Mouse (Mus musculus) kidney, postnatal 0 days (tissue): ENCODE results near the gene Ephb1. TPM values are rescaled to one million over a fixed set of nuclear protein-coding genes. Genes with fewer than 3 reads are reported as not detected.

Source experiments
- ATAC-seq: fragments of 200-750 bp; cut with Nextera tagmentation; replicated peaks from 2 replicates; pipeline ENCODE4 v1.8.0; 2017; ENCODE audit warnings: low read depth, moderate number of reproducible peaks, moderate TSS enrichment, moderate library complexity; ENCODE audit not compliant: low FRiP score
- DNase-seq: peaks from one replicate; pipeline ENCODE4 v3.0.0-alpha.2; 2016; ENCODE audit warnings: low spot score
- H3K27ac ChIP-seq: fragments of 300-500 bp; sonication (generic); 2 replicates; pipeline ENCODE4 v1.5.1; 2014; ENCODE audit warnings: mild to moderate bottlenecking
- H3K27me3 ChIP-seq: fragments of 300-500 bp; sonication (generic); 2 replicates; pipeline ENCODE4 v1.6.1; 2014; ENCODE audit warnings: low read length, mixed read lengths; ENCODE audit not compliant: insufficient read depth
- H3K36me3 ChIP-seq: fragments of 300-500 bp; sonication (generic); 2 replicates; pipeline ENCODE4 v1.6.1; 2014; ENCODE audit warnings: low read length, mixed read lengths; ENCODE audit not compliant: insufficient read depth
- H3K4me1 ChIP-seq: fragments of 300-500 bp; sonication (generic); replicated peaks from 2 replicates; pipeline ENCODE4 v1.6.1; 2014; ENCODE audit warnings: antibody characterized with exemption, low read length, mixed read lengths; ENCODE audit not compliant: insufficient read depth
- H3K4me2 ChIP-seq: fragments of 300-500 bp; sonication (generic); 2 replicates; pipeline ENCODE4 v1.6.1; 2014; ENCODE audit warnings: mild to moderate bottlenecking, low read length, moderate library complexity, mixed read lengths
- H3K4me3 ChIP-seq: fragments of 300-500 bp; sonication (generic); replicated peaks from 2 replicates; pipeline ENCODE4 v1.5.1; 2014; ENCODE audit warnings: low read depth, low read length
- H3K9ac ChIP-seq: fragments of 300-500 bp; sonication (generic); 2 replicates; pipeline ENCODE4 v1.6.1; 2014; ENCODE audit warnings: low read depth, low read length
- H3K9me3 ChIP-seq: fragments of 300-500 bp; sonication (generic); replicated peaks from 2 replicates; pipeline ENCODE4 v1.6.1; 2016; ENCODE audit warnings: low read length, inconsistent platforms, mixed read lengths
- CTCF ChIP-seq: IDR thresholded peaks from 2 replicates; pipeline ENCODE4 v1.5.1; 2016; ENCODE audit warnings: antibody characterized with exemption, low read depth, mild to moderate bottlenecking, moderate library complexity
- WGBS: fragments of 180-500 bp; shearing (Covaris S2); extraction: QIAGEN DNeasy Blood & Tissue Kit; methylation state at CpG from one replicate; pipeline ENCODE4 v1.1.7; 2014; 5-methylcytosine and 5-hydroxymethylcytosine counted together
- polyA plus RNA-seq: library from polyadenylated mRNA; unstranded; fragments of >200 nt; fragmentation: Nextera tagmentation; extraction: Ambion mirVana; gene quantifications from 2 replicates; pipeline ENCODE4 v1.2.1, GENCODE M21; 2015

Gene Ephb1
- polyA plus RNA-seq, 1 experiment from 2014 or later: 4.2 TPM

DNA sequence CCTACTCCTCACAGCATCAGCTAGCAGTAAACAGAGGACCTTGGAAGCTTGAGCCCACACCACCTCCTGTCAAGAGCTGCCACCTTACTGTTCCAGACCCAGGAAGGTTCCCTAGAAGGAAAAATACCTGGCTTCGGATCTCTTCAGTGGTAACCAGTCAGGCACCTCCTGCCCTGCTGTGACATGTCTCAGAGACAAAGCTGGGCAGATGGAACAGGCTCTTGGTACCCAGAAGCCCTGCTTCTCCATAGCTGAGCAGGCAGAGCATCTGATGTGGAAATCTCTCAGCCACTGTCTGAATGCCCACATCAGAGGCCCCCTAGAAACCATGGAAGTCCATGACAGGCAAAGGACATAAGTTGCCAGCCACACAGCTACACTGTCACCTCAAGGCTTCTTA, 39.7 kb downstream of the Ephb1 start:
- Histone ChIP-seq H3K9ac (no peak overlapping the region), H3K27me3 (no peaks in the 10 kb centered on the region), H3K9me3 (no peaks in the 10 kb centered on the region), H3K4me3 (no peak overlapping the region), H3K4me2 (no peak overlapping the region), H3K36me3 (no peaks in the 10 kb centered on the region), H3K27ac (no peak overlapping the region), H3K4me1 (no peaks in the 10 kb centered on the region)
- ATAC-seq (no peak), DNase-seq (no peak)
- TF ChIP-seq CTCF: no peak
- 77% methylated on average over 1 of the region's 1 CpGs for WGBS

DNA sequence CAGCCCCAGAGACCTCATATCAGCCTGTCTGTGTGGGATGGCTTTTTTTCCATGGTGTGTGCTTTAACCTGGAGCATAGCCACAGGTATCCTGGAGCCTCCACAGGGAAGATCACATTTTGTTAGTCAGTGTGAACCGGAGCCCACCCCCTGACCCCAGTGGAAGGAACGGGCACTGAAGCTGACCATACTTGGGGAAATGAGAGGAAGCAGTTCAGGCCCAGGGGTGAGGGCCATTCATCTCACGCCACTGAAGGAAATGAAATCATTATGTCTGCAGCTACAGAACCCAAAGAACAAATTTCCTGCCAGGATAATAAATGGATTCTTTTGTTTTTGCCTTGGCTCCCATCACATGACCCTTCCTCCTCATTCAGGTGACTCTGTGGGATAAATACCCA, 44.1 kb downstream of the Ephb1 start:
- no peaks in the 10 kb centered on the region for H3K4me1 ChIP-seq
- WGBS: 43% methylated on average over 3 of the region's 3 CpGs
- no peak overlapping the region for H3K9ac ChIP-seq
- H3K4me2 ChIP-seq: no peak overlapping the region
- H3K9me3 ChIP-seq: no peaks in the 10 kb centered on the region
- no peaks in the 10 kb centered on the region for H3K27me3 ChIP-seq
- H3K27ac ChIP-seq: 0 out of 2 replicates have a peak overlapping the region, but pooled peaks have one; percentile 36
- DNase-seq: peak; percentile 27
- H3K36me3 ChIP-seq: no peaks in the 10 kb centered on the region
- TF ChIP-seq CTCF: no peak; the same call in 1 of the 2 replicates
- 0 out of 2 replicates have a peak, but pooled peaks have one; percentile 17 for ATAC-seq
- no peak overlapping the region for H3K4me3 ChIP-seq

DNA sequence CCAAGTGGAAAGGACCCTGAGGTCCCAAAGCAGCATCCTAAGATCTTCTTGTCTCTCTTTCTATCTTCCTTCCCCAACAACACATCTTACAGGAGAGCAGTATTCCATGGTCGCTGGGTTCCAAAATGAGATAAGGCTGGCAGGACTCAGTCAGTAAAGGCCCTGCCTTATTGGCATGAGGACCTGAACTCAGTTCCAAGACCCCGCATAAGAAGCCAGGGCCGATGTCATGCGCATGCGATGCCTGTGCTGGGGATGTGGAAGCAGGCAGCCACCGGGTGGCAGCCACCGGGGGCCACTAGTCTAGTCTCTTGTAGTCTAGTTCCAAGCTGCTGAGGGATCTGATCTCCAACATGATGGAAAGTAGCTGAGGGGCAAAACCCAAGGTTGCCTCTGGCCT, 45.2 kb downstream of the Ephb1 start:
- no peak overlapping the region for H3K9ac ChIP-seq
- H3K9me3 ChIP-seq: no peaks in the 10 kb centered on the region
- H3K27ac ChIP-seq: no peak overlapping the region
- no peak for TF ChIP-seq CTCF
- ATAC-seq (no peak), DNase-seq (no peak)
- no peaks in the 10 kb centered on the region for H3K27me3 ChIP-seq
- no peaks in the 10 kb centered on the region for H3K36me3 ChIP-seq
- WGBS: 88% methylated on average over 7 of the region's 7 CpGs
- H3K4me2 ChIP-seq: no peak overlapping the region
- no peak overlapping the region for H3K4me3 ChIP-seq
- no peaks in the 10 kb centered on the region for H3K4me1 ChIP-seq

DNA sequence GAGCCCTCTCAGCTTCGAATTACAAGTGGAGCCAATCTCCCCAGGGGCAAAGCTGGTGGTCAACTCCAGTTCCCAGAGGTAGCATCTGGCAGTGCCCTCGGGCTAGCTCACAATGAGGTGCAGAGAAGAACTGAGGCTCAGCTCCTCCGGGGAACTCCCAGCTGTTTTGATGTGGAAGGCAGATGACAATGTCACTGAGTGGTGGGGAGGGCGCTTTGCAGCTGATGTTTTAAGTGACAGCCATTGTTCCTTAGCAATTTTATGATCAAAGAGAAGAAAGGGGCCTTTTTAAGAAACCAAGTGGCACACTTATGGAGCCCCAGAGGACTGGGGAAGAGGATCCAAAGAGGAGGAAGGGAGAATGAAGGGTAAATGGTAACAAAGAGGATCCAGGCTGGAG, 46.8 kb downstream of the Ephb1 start:
- no peaks in the 10 kb centered on the region for H3K9me3 ChIP-seq
- H3K27ac ChIP-seq: 0 out of 2 replicates have a peak overlapping the region, but pooled peaks have one; percentile 27
- no peaks in the 10 kb centered on the region for H3K36me3 ChIP-seq
- H3K4me2 ChIP-seq: no peak overlapping the region
- TF ChIP-seq CTCF: no peak
- WGBS: 31% methylated on average over 4 of the region's 4 CpGs
- no peak for DNase-seq
- no peak overlapping the region for H3K4me3 ChIP-seq
- no peaks in the 10 kb centered on the region for H3K4me1 ChIP-seq
- no peaks in the 10 kb centered on the region for H3K27me3 ChIP-seq
- ATAC-seq: no peak
- H3K9ac ChIP-seq: no peak overlapping the region

DNA sequence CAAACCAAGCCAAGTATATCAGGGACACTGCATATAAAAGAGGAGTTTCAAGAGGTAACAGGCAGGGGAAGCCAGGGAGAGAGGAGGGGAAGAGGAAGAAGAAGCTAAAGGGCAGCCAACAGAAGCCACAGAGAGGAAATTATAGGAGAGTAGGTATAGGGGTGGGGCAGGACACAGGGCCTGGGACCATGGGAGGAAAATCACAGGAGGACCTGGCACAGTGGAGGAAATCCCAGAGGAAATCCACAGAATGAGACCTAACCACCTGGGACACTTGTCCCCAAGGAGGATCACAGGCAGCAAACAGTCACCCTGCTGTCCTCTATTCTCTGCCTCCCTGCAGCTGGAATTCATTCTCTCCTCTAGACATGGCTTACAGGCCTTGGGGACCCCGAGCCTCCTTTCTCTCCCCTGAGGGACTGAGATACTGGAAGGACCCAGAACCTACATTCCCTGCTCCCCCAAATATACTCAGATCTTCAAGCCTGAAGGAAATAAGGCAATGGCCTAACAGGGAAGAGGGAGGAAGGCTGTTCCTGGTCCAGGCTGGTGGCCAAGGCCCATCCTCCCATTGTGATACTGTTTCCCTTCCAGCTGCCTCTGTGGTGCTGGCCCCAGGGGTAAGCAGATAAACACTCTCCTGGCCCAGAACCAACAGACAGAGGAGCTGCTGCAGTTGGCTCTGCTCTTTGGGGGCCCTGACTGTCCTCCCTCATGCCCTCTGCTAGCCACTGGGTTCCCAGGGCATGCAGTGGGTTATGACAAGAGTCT, 47.7 kb downstream of the Ephb1 start:
- Histone ChIP-seq H3K4me3 (no peak overlapping the region), H3K27ac (peak overlapping the region; percentile 60; the same call in 1 of the 2 replicates), H3K4me1 (no peaks in the 10 kb centered on the region), H3K27me3 (no peaks in the 10 kb centered on the region), H3K9ac (no peak overlapping the region), H3K4me2 (no peak overlapping the region), H3K9me3 (no peaks in the 10 kb centered on the region), H3K36me3 (no peaks in the 10 kb centered on the region)
- 75% methylated on average over 1 of the region's 1 CpGs for WGBS
- peak; percentile 48 for DNase-seq
- TF ChIP-seq CTCF: no peak
- no peak for ATAC-seq

DNA sequence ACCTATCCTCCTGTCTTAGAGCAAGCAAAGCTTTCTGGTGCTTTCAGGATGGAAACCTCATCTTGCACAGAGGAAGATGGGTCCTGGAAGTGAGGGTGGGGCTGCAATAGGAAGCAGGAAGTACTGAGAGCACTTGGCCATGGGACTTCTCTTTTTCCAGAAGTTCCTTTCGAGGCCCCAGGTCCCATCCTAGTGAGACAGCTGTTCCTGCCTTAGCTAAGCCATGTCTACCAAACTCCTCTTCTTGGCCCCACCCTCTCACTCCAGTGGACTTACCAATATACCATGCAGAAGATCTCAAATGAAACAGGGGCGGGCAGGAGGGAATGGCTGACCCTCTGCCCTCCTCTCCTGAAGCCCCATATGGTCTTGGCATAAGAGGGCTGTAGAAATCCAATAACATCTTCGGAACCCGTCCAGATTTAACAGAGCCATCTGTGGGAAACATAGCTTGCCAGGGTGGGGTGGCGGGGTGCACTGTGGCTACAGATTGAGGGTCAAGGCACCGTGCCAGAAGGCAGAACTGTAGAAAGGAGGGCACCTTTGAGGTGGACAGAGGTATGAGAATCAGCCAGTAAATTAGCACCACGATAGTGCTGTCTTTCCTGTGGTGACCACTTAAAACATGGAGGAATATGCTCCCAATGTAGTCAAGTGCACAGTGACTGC, 48.9 kb downstream of the Ephb1 start:
- Histone ChIP-seq H3K4me1 (no peaks in the 10 kb centered on the region), H3K36me3 (no peaks in the 10 kb centered on the region), H3K4me2 (no peak overlapping the region), H3K4me3 (no peak overlapping the region), H3K9ac (no peak overlapping the region), H3K27me3 (no peaks in the 10 kb centered on the region), H3K27ac (no peak overlapping the region), H3K9me3 (no peaks in the 10 kb centered on the region)
- ATAC-seq (no peak), DNase-seq (no peak)
- WGBS: 81% methylated on average over 7 of the region's 7 CpGs
- no peak for TF ChIP-seq CTCF
